Mouse (Mus musculus) brain, embryonic 18.5 days (tissue): ENCODE data around the gene Krtap5-4.
"Not testable (repeated sequence)": the region's sequence is repeated elsewhere in the genome, so short reads cannot be mapped to it uniquely, and the experiment has no call there.

Source experiments
- DNase-seq: peaks from one replicate; pipeline ENCODE4 v3.0.0-alpha.2; 2012; ENCODE audit warnings: low read depth, low spot score

Gene Krtap5-4

DNA sequence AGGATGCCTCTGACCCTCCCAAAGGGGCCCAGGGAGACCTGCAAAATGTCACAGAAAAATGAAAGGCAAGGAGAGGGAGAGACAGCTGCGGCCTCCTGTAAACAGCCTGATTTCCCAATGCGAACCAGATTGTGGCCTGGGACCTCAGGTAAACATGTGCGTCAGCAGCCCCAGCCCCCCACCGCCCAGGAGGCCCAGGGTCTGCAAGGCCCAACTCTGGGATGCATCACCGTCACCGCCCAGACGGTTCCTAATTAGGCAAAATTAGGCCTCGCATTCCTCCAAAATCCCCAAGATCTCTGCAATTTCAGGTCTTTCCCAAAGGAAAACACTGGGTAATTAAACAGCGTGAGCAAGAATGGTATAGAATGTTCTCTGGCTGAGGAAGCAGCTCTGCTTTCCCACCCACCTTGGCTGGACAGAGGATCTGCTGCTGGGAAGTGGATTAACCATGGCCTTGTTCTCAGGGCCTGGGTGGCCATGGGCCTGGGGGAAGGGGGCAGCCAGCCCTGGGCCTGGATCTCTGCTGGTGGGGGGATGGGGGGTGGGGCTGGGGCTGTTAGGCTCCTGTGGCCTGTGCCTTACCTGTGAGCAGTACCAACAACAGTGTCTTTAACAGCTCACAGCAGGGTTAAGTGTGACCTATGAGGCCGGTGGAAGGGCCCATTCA, 18.4 kb downstream of the Krtap5-4 start:
- DNase-seq, result not testable (repeated sequence)

DNA sequence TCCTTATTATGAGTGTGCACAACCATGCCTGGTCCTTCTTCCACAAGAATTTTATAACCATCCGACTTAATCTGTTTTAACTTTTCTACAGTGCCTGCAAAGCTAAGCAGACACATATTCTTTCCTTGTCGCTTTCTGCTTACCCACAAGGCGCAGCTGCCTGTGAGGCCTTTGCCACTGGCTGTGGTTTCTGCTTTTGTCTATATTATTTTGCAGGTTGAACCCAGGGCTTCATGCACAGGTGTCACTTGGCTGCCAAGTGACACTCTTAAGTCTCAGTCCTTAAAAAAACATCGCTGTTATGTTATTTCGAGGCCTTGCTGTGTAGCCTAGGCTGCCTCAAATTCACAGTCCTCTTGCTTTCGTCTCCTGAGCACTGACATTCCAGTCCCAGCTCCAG, 19.3 kb downstream of the Krtap5-4 start:
- DNase-seq, result no peak

DNA sequence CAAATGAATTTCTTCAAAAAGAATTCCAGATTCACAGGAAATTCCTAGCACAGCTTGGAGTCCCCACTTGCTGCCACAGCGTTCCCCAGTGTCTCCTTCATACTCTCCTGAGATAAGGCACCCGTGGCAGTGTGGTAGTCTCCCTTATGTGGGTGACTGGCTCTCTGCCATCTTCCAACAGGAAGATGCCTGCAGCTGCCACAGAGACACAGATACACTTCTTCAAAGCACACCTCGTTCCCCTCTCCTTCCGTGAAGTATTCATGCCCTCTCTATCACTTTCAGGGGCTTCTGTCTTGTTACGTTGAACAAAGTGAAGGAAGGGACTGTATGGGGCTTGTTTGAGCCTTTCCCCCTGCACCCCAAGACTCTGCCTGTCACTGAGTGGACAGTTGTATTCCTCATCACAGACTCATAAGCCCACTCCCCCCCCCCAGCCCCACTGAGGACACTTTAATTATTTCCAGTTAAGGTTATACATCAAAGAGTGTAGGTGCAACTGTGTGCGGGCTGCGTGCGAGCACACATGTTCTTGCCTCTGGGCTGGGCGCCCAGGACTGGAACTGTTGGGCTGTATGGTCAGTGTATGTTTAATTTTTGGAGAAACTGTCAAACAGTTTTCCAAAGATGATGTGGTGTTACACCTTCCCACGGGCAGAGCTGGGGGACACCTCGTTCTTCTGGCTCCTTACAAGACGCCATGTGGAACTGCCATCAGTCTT, 20.2 kb downstream of the Krtap5-4 start:
- no peak for DNase-seq

DNA sequence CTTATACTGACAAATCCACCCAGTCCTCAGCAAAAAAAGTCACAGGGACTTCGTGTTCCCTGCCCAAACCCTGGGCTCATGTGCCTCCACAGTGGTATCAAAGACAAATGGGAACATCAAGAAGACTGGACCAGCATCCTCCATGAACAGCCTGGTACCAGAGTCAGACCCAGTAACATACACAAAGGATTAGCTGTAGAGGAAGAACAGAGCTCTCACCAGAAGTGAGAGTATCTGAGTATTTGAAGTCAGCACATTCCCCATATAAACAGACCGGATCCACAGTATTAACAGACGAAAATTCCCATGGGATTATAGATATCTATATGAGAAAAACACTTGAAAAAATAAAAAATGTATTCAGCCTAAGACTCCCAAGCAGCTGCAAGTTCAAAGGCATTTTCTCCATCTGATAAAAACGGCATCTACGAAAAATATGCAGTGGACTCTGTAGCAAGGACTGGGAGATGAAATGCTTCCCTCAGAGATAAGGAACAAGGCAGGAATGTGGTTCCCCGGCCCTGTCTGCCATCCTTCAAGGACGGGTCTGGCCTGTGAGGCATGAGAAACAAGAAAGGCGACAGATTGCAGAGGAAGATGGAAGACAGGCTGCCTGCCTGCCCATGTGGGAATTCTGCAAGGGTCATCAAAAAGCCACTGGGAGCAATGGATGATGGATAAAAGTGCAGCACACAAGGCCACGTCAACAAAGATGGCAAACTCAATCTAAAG, 23.5 kb downstream of the Krtap5-4 start:
- no peak for DNase-seq

DNA sequence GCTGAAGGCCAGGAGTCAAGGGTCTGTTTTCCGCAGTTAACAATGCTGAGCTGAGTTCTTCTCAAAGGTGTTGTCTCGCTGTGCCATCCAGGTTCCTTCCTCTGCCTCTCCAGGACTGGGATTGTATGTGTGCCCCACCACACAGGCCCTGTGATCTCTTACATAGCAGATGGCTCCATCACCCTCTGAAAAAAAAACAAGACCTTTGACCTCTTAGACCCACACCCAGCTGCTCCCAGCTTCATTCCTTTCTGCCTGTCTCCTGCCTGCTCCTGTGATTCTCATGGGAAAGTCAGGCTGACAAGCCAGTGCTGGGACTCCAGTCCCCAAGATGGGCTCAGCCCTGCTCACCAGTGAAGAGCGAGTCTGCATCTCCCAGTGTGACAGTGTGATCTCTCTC, 25.2 kb downstream of the Krtap5-4 start:
- no peak for DNase-seq

DNA sequence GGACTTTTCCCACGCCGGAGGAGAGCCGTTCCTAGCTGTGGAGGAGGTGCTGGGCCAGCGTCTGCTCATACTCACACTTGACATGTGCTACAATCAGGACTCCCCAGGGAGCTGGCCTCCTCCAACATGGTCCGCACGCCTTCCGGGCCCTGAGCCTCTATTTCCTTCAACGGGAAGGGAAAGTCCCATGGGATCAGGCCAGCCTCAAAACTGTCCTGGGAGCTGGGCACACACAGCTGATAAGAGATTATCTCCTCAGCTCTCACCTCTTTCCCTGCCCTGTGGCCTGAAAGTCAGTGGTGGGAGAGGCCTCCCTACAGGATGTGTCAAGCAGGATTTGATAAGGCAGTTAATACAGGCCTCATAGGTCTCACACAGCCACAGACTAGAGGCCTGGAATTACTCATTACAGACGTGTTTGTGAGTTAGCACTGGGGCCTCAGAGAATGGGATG, 26.9 kb downstream of the Krtap5-4 start:
- no peak for DNase-seq

DNA sequence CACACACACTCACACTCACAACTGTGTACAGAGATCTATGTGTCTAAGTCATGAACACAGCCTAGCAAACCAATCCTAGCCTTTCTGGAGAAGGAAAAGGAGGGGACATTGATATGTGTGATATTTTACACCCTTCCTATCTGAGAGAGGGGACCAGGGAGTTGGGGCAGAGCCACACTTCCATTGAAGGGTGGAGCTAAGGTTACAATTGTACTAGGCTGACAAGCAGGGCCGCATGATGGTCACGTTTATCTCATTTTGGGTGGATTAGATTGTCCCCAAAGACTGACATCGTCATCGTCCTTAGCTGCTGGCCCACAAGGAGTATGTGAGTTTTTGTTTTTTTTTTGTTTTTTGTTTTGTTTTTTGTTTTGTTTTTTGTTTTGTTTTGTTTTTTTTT, 27.9 kb downstream of the Krtap5-4 start:
- DNase-seq, result no peak

DNA sequence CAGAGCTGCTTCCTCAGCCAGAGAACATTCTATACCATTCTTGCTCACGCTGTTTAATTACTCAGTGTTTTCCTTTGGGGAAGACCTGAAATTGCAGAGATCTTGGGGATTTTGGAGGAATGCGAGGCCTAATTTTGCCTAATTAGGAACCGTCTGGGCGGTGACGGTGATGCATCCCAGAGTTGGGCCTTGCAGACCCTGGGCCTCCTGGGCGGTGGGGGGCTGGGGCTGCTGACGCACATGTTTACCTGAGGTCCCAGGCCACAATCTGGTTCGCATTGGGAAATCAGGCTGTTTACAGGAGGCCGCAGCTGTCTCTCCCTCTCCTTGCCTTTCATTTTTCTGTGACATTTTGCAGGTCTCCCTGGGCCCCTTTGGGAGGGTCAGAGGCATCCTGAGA, 29.4 kb downstream of the Krtap5-4 start:
- DNase-seq, result not testable (repeated sequence)

DNA sequence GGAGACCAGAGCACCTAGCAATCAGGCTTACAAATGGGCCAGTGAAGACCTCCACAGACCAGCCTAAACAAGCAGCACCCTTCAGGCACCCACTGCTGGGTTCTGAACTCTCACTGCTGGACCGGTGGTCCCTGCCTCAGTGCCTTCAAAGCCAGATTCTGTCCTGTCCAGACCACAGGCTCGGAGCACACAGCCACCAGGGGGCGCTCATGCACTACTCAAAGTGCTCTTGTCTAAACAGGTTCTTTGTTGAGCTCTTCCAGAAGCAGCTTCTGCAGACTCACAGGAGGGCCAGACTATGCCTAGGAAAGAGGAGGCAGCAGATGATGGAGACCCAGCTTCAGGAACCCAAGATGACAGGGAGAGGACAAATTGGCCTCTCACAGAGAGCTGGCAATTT, 30.9 kb downstream of the Krtap5-4 start:
- peak; percentile 54 for DNase-seq

DNA sequence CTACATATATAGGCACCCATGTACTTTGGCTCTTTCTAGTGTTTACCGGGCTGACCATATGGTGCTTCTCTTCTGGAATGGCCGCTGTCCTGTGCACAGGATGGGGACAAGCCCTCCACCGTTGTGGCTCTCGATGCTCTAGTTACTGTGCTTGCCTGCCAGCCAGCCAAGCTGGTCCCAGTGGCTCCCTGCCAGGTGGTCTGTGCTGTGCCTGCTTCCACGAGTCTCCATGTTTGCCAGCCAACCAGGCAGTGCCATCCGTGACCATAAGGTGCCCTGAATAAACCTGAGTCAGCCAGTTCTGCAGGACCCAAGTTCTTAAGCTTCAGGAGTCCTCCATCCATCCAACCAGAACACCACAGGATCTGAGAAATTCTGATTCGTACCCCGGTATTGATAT, 31.8 kb downstream of the Krtap5-4 start:
- DNase-seq, result no peak

DNA sequence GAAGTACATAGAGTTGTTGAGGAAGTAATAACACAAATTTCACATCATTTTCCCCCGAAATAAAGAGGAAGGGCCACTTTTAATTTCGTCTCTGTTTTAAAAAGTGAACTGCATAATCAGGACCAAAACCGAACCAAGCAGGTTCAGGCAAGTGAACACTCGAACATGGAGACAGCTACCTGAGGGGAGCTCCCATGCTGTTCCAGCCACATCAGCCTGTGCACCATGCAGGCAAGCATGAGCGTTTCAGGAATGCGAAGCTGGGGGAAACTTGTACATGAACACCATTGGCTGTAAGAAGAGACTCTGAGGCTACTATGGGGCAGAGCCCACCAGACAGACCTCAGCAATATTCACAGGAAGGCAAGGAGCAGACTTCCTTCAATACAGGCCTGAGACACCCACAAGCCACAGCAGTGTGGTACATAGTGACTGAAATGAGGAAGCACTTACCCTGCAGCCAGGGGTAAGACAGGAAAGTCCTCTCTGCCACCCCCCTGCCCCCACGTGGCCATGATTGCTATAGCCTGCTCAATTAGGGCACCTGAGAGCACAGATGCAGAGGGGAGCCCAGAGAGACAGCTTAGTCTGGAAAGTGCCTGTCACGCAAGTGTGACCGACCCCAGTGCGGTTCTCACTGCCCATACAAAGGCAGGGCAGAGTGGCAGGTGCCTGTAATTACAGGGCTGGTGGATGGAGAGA, 37.1 kb downstream of the Krtap5-4 start:
- DNase-seq, result no peak

DNA sequence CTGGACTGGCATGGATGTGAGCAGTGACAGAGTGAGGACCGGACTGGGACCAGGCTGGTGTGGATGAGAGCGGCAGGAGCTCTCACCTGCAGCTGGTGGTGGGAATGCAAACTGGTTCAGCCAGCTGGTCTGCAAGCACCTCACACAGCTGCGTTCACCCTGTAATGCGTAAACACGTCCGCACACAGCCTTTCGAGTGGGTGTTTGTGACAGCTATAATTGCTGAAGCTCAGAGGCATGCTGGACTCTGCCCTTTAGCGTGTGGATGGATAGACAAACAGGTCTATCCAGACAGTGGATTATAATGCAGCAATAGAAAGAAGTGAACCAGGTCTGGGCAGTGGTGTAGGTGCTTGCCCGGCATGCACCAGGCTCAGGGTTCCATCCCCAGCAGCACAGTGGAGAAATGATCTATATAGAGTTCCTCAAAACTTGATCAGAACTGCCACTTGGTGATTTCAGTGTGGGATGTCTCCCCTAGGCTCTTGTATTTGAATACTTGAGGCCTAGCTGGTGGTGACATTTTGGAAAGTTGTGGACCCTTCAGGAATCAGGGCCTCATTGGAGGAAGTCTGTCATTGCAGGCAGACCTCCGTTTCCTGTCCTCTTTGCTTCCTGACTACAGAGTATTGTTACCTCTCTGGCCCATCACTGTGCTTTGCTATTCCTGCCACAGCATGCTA, 38.4 kb downstream of the Krtap5-4 start:
- no peak for DNase-seq

DNA sequence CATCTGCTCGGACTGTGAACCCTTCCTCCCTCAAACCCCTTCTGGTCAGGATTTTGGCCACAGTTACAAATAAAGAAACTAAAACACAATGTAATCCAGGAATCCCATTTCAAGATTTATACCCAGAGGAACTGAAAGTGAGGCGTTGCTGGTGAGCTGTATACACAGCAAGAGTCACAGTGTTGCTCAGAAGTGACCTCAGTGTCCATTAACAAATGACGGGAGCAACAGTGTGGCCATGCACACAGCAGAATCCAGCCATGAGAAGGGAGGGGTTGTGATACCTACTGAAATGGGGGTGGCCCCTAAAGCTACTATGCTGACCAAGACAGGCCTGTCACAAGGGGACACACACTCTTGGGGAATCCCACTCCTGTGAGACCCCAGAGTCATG, 38.9 kb downstream of the Krtap5-4 start:
- no peak for DNase-seq

DNA sequence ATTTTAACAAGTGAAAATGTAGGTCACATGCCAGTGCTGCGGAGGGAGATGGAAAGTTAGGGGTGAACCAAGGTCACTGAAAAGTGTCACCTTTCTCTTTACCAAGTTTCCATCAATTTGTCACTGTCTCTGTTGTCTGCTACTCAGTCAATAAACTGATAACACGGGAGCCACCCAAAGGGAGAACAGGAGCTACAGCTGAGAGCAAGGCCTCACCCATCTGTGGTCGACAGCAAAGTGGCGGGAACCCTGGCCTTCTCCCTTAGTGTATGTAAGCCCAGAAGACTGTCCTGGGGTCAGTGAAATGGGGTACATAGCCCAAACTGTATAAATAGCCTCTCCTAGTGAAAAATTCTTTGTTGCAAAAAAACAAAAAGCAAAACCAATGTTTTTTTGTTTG, 44.2 kb downstream of the Krtap5-4 start:
- DNase-seq, result no peak

DNA sequence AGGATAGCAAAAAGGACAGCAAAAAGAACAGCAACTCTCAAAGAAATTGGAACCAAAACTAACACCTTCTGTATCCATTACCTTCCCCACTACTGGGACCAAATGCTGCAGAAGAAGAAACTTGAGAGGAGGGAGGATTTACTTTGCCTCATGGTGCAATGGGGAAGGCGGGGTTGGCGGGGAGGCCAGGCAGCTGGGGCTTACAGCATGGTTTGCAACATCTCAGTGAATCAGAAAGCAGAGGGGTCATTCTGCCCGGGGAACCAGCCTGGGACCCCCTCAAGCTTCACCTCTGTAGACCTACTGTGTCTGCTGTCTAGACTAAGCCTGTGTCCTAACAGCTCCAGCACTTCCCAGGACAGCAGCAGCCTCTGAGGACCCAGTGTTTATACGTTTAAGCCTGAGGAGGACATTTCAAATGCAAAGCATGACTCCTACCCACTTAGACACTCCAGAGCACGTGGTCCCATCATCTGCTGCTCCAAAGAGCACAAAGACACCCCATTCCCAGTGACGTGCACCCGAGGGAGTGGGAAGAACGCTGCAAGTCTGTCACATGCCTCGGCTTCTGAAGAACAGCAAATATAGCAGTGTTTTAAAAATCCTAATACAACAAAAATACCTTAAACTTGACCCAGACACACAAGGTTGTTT, 46.1 kb downstream of the Krtap5-4 start:
- peak; percentile 39 for DNase-seq

DNA sequence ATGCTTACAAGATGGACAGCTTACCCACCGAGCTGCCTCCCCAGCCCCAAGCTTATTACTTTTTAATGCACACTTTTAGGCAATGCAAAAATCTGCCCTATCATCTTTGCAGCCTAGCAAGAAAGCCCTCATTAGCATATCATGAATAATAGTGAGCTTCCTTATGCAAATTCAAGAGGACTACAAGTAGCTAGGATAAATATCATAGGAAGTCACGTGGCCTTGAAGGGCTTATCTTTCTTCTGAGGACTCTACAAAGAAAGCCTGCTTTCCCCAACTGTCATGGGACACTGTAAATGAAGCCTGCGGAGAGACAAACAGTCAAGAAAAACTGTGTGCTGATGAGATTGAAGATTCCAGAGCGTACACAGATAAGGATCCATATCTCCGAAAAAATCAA, 48.2 kb downstream of the Krtap5-4 start:
- no peak for DNase-seq

DNA sequence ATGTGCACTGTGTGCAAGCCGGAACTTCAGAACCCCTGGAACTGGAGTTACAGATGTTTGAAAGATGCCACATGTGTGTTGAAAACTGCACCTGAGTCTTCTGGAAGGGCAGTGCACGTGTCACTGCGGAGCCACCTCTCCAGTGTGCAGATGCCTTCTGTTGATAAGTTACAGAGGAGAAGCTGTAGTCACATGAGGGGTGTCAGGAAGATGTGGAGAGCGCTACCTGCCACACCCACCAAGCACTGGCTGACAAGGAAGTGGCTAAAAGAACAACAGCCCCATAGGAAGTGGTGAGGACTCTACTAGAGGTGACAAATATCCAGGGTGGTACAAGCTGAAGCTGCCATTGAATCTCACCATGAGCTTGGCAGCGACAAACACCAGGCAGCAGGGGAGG, 50.5 kb downstream of the Krtap5-4 start:
- DNase-seq, result no peak
